Mouse (Mus musculus): ENCODE measurements around the gene Nup62.

- no peak for TF ChIP-seq CTCF (IDR thresholded peaks at IDR 0.05)
- TF ChIP-seq POLR2A (IDR thresholded peaks at IDR 0.05; ENCODE audit: insufficient read depth, low read depth, low read length), result peak; percentile 76
- 0 out of 2 replicates have a peak, but pooled peaks have one; percentile 10 for TF ChIP-seq EP300 (IDR thresholded peaks at IDR 0.05; ENCODE audit: insufficient read depth, low read depth, low read length)
Measured at GRCm38 (mm10) chr7:44854356-44855031, 38.6 kb downstream of the Nup62 start.

Data from heart, adult 2 months (tissue).